8 mouse cellular contexts compared by ENCODE assay signal in genomic region chr13:89741766-89742685, GRCm38 (mm10). TPM values are rescaled to one million over a fixed set of nuclear protein-coding genes. Genes with fewer than 3 reads are reported as not detected.
DNase-seq lines count a peak whose midpoint lies in the region; ATAC-seq and TF ChIP-seq lines count a peak whose summit lies in the region.

Vcan (minus strand) TSS chr13:89742509.

- ATAC-seq in activated CD4-positive, CD25-positive, alpha-beta regulatory T cell, adult 4 months: peak; percentile 7
- peak; percentile 73 for ATAC-seq in embryonic facial prominence, embryonic 14.5 days (ENCODE audit: low read depth)
- peak; percentile 56 for ATAC-seq in heart, embryonic 11.5 days (replicated peaks; ENCODE audit: insufficient number of reproducible peaks, low FRiP score, low TSS enrichment)
- ATAC-seq in inflammation-experienced regulatory T-cells, adult 6 months: no peak

- H3K4me1 ChIP-seq in embryonic facial prominence, embryonic 14.5 days (ENCODE audit: control insufficient read depth, insufficient read depth, low read length): peaks cover 12% of the 10 kb centered on the region
- H3K4me1 ChIP-seq in heart, embryonic 11.5 days (ENCODE audit: control insufficient read depth, insufficient read depth, low read length): peaks cover 6% of the 10 kb centered on the region; the same call in 1 of the 2 replicates
- H3K4me1 ChIP-seq in lung, adult 2 months (ENCODE audit: control insufficient read depth, insufficient read depth, low read length): peaks cover 9% of the 10 kb centered on the region
- peaks cover 19% of the 10 kb centered on the region for H3K4me1 ChIP-seq in olfactory bulb, adult 2 months (ENCODE audit: control insufficient read depth, insufficient read depth, low read length)

- TF ChIP-seq CTCF in lung, adult 2 months (IDR thresholded peaks at IDR 0.05; ENCODE audit: insufficient read depth, low read length): no peak
- TF ChIP-seq CTCF in olfactory bulb, adult 2 months (IDR thresholded peaks at IDR 0.05; ENCODE audit: insufficient read depth, low read depth, low read length): no peak; the same call in 1 of the 2 replicates

- 0 out of 2 replicates have a peak, but pooled peaks cover 1% of the 10 kb centered on the region for H3K36me3 ChIP-seq in embryonic facial prominence, embryonic 14.5 days (ENCODE audit: control insufficient read depth, insufficient read depth, low read length)
- no peaks in the 10 kb centered on the region for H3K36me3 ChIP-seq in heart, embryonic 11.5 days (ENCODE audit: control insufficient read depth, insufficient read depth, low read length)

- no peak for TF ChIP-seq POLR2A in lung, adult 2 months (IDR thresholded peaks at IDR 0.05; ENCODE audit: borderline replicate concordance, extremely low read depth, low read depth, low read length)
- TF ChIP-seq POLR2A in olfactory bulb, adult 2 months (IDR thresholded peaks at IDR 0.05; ENCODE audit: insufficient read depth, low read depth, low read length): no peak

- WGBS in embryonic facial prominence, embryonic 14.5 days: under 1% methylated on average over 38 of the region's 40 CpGs
- WGBS in heart, embryonic 11.5 days (ENCODE audit: insufficient replicate concordance): under 1% methylated on average over 40 of the region's 40 CpGs
- under 1% methylated on average over 40 of the region's 40 CpGs for WGBS in lung, adult 2 months
- 1% methylated on average over 40 of the region's 40 CpGs for WGBS in olfactory bulb, adult 2 months

- no peaks in the 10 kb centered on the region for H3K27me3 ChIP-seq in embryonic facial prominence, embryonic 14.5 days (replicated peaks; ENCODE audit: control insufficient read depth, insufficient read depth, low read length)
- no peaks in the 10 kb centered on the region for H3K27me3 ChIP-seq in heart, embryonic 11.5 days (ENCODE audit: control insufficient read depth, insufficient read depth, low read length)

- peak within 1 kb of the TSS; percentile 84 for H3K4me2 ChIP-seq in embryonic facial prominence, embryonic 14.5 days (ENCODE audit: low read depth, low read length)
- H3K4me2 ChIP-seq in heart, embryonic 11.5 days: peak within 1 kb of the TSS; percentile 83

- H3K9ac ChIP-seq in embryonic facial prominence, embryonic 14.5 days (ENCODE audit: low read depth, low read length): peak within 1 kb of the TSS; percentile 92
- H3K9ac ChIP-seq in heart, embryonic 11.5 days (ENCODE audit: low read depth, low read length): peak within 1 kb of the TSS; percentile 95

- no peaks in the 10 kb centered on the region for H3K9me3 ChIP-seq in embryonic facial prominence, embryonic 14.5 days (ENCODE audit: control insufficient read depth, low read length)
- H3K9me3 ChIP-seq in heart, embryonic 11.5 days (replicated peaks; ENCODE audit: control insufficient read depth, low read length): no peaks in the 10 kb centered on the region

- peak within 1 kb of the TSS; percentile 95 for H3K27ac ChIP-seq in embryonic facial prominence, embryonic 14.5 days (replicated peaks; ENCODE audit: low read depth, low read length)
- H3K27ac ChIP-seq in heart, embryonic 11.5 days (ENCODE audit: low read depth, low read length): peak within 1 kb of the TSS; percentile 92
- H3K27ac ChIP-seq in olfactory bulb, adult 2 months (ENCODE audit: insufficient read depth, low read depth, low read length): no peak within 1 kb of the TSS

- DNase-seq in 3T3-L1 (ENCODE audit: low read depth, low spot score): peak; percentile 78
- DNase-seq in embryonic facial prominence, embryonic 14.5 days (ENCODE audit: low spot score): peak; percentile 94
- DNase-seq in kidney, postnatal 14 days: peak; percentile 23
- DNase-seq in lung, adult 2 months: peak; percentile 20

- peak within 1 kb of the TSS; percentile 72 for H3K4me3 ChIP-seq in embryonic facial prominence, embryonic 14.5 days (ENCODE audit: low read depth, low read length)
- peak within 1 kb of the TSS; percentile 79 for H3K4me3 ChIP-seq in heart, embryonic 11.5 days (ENCODE audit: low read depth, low read length)
- H3K4me3 ChIP-seq in lung, adult 2 months (replicated peaks; ENCODE audit: extremely low read depth, low read depth, low read length): peak within 1 kb of the TSS; percentile 49
- H3K4me3 ChIP-seq in olfactory bulb, adult 2 months (ENCODE audit: insufficient read depth, low read depth, low read length): peak within 1 kb of the TSS; percentile 64

RNA-seq across cellular contexts. Expression of gene Vcan, which starts in this region (rescaled TPM):
- polyA plus RNA-seq in activated CD4-positive, CD25-positive, alpha-beta regulatory T cell, adult 4 months (2017; shearing (Covaris generic)): under 1 TPM in 1 of 2 experiments, not detected in 1; 0.58 TPM
- polyA plus RNA-seq in embryonic facial prominence, embryonic 14.5 days (2014; fragmentation: Nextera tagmentation; extraction: Ambion mirVana): 115 and 134 TPM in 2 replicates
- 174 and 183 TPM in 2 replicates for polyA plus RNA-seq in heart, embryonic 11.5 days (2014; fragmentation: Nextera tagmentation; extraction: Ambion mirVana)
- polyA plus RNA-seq in lung, adult 2 months (2012; rRNA removed): 2.1 and 2.9 TPM in 2 replicates
- not detected in 2 replicates for polyA plus RNA-seq in olfactory bulb, adult 2 months (2012; ENCODE audit: insufficient read depth, insufficient read length, low replicate concordance, missing spikeins)
- polyA plus RNA-seq in inflammation-experienced regulatory T-cells, adult 6 months (2017; shearing (Covaris generic)): under 1 TPM; 0.04 to 0.47 (median 0.29) TPM

Comparison
In these comparisons a context has a peak if more than half of its experiments do, and no peak if none do; other contexts are left out.
1. RNA of gene Vcan (polyA plus RNA-seq): 174 to 183 TPM in heart, embryonic 11.5 days and 115 to 134 TPM in embryonic facial prominence, embryonic 14.5 days; 2.1 to 2.9 TPM in lung, adult 2 months, 0.58 TPM in activated CD4-positive, CD25-positive, alpha-beta regulatory T cell, adult 4 months, 0.04 to 0.47 TPM in inflammation-experienced regulatory T-cells, adult 6 months and not detected in olfactory bulb, adult 2 months; every median in the first group is over 10 times any median in the second.
2. Peak in ATAC-seq in activated CD4-positive, CD25-positive, alpha-beta regulatory T cell, adult 4 months; RNA of the gene not detected or under 1 TPM.
3. DNase-seq: peak in every context shown above with its lines; median percentile 94 in embryonic facial prominence, embryonic 14.5 days; 78 in 3T3-L1; 23 in kidney, postnatal 14 days; 20 in lung, adult 2 months.
4. Peak in every context shown above with its lines, with median percentiles within 50 percentile points of each other: H3K4me3 ChIP-seq.